Mouse (Mus musculus): ENCODE measurements around the gene Ccl20. TPM values are rescaled to one million over a fixed set of nuclear protein-coding genes. Genes with fewer than 3 reads are reported as not detected.

The Ccl20 gene
- total and polyA plus RNA-seq, 2 experiments from 2014 or later, result not detected

DNA sequence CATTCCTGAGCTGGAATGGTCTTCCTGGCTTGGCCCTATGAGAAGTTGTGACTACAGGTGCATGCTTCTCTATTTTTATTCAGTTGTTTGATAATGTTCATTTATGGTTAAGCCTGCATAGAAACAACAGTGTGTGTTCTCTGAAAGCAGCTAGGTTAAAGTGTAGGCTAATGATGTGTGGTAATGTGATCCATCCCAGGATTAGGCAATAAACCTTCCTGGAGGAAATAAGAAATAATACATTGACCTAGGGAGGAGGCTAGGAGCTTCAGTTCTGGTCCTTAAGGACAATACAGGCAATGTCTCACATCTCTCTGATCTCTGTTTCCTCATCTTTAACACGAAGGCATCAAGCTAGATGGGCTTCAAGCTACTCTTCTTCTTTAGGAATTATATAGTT, 11.1 kb upstream of the Ccl20 start:
- no peak for DNase-seq (ENCODE audit: low spot score)
- ATAC-seq (ENCODE audit: insufficient read depth, low read depth), result no peak
- Histone ChIP-seq H3K27ac (ENCODE audit: low read depth) (no peak overlapping the region), H3K9ac (replicated peaks; ENCODE audit: low read depth, low read length) (no peak overlapping the region), H3K4me1 (ENCODE audit: control insufficient read depth, insufficient read depth) (peaks cover 5% of the 10 kb centered on the region), H3K9me3 (replicated peaks; ENCODE audit: control insufficient read depth, low read length) (no peaks in the 10 kb centered on the region), H3K4me2 (ENCODE audit: low read depth, low read length) (no peak overlapping the region), H3K36me3 (replicated peaks; ENCODE audit: control insufficient read depth, insufficient read depth, low read length) (no peaks in the 10 kb centered on the region), H3K27me3 (ENCODE audit: control insufficient read depth, insufficient read depth, low read length) (no peaks in the 10 kb centered on the region), H3K4me3 (ENCODE audit: low read depth, low read length) (no peak overlapping the region)
- TF ChIP-seq CTCF (IDR thresholded peaks at IDR 0.05; ENCODE audit: low read depth) (no peak), EP300 (IDR thresholded peaks at IDR 0.05; ENCODE audit: low read depth) (no peak)
- 84% methylated on average over 1 of the region's 1 CpGs for WGBS

DNA sequence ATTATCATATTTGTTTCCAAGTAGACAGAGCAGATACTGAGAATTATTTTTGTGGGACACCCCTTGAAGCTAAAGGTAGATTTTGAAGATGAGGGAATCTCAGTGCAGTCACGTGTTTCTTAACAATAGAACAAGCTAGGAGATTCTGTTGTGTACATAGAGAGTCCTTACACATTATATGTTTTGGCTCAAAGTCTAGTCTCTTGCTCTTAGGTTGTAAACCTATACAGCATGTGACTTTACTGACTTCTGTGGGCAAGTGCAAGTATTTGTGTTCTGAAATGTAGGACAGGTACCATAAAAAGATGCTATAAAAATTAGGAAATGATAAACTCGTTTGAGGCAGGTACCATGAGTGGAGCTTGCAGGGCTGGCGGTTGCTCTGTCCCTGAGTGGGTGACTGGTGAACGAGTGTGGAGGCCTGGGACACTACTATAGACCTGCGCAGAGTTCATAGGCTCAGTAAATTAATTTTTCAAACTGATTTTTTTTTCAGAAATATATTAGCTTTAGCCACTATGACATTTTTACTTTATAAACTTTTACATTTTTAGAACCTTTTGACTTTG, 9.1 kb upstream of the Ccl20 start:
- Histone ChIP-seq H3K36me3 (replicated peaks; ENCODE audit: control insufficient read depth, insufficient read depth, low read length) (no peaks in the 10 kb centered on the region), H3K27ac (ENCODE audit: low read depth) (no peak overlapping the region), H3K27me3 (ENCODE audit: control insufficient read depth, insufficient read depth, low read length) (no peaks in the 10 kb centered on the region), H3K4me2 (ENCODE audit: low read depth, low read length) (no peak overlapping the region), H3K4me1 (ENCODE audit: control insufficient read depth, insufficient read depth) (no peaks in the 10 kb centered on the region), H3K4me3 (ENCODE audit: low read depth, low read length) (no peak overlapping the region), H3K9me3 (replicated peaks; ENCODE audit: control insufficient read depth, low read length) (no peaks in the 10 kb centered on the region), H3K9ac (replicated peaks; ENCODE audit: low read depth, low read length) (no peak overlapping the region)
- no peak for DNase-seq (ENCODE audit: low spot score)
- TF ChIP-seq CTCF (IDR thresholded peaks at IDR 0.05; ENCODE audit: low read depth) (no peak), EP300 (IDR thresholded peaks at IDR 0.05; ENCODE audit: low read depth) (no peak)
- no peak for ATAC-seq (ENCODE audit: insufficient read depth, low read depth)
- 76% methylated on average over 5 of the region's 5 CpGs for WGBS

DNA sequence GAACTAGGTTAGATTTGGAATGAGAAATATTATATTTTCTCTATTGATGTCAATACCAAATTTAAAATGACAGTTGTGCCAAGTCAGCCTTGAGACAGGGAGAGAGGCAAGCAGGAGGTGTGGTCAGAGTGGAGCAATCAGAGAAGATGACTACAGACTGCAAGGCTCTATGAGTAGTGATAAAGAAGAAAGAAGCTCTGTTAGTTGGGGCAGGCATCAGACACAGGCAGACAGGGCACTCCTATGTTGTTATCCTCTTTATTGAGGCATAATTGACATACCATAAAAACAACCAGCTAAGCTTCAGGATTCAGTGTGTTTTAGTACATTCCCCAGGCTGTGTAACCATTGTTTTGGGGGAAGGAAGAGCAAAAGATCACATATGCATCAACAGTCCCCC, 5.6 kb upstream of the Ccl20 start:
- Histone ChIP-seq H3K9me3 (replicated peaks; ENCODE audit: control insufficient read depth, low read length) (no peaks in the 10 kb centered on the region), H3K4me2 (ENCODE audit: low read depth, low read length) (no peak overlapping the region), H3K9ac (replicated peaks; ENCODE audit: low read depth, low read length) (no peak overlapping the region), H3K27me3 (ENCODE audit: control insufficient read depth, insufficient read depth, low read length) (no peaks in the 10 kb centered on the region), H3K4me1 (ENCODE audit: control insufficient read depth, insufficient read depth) (no peaks in the 10 kb centered on the region), H3K36me3 (replicated peaks; ENCODE audit: control insufficient read depth, insufficient read depth, low read length) (no peaks in the 10 kb centered on the region), H3K27ac (ENCODE audit: low read depth) (no peak overlapping the region), H3K4me3 (ENCODE audit: low read depth, low read length) (no peak overlapping the region)
- TF ChIP-seq EP300 (IDR thresholded peaks at IDR 0.05; ENCODE audit: low read depth) (no peak), CTCF (IDR thresholded peaks at IDR 0.05; ENCODE audit: low read depth) (no peak)
- DNase-seq (ENCODE audit: low spot score), result no peak
- no peak for ATAC-seq (ENCODE audit: insufficient read depth, low read depth)

DNA sequence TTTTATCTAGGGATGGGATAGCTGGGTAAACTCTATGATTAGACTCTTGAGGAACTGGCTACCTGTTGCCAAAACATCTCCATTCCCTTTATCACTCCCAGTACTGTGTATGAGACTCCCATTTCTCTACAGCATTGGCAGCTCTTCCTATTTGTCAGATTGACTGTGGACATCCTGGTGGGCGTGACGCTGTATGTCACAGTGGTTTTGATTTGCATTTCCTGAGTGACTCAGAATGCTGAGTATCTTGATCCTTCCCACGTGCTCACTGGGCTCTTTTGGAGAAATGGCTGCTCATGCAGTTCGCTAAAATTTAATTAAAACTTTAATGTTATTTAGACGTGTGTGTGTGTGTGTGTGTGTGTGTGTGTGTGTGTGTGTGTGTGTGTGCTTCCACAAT, 4.8 kb upstream of the Ccl20 start:
- WGBS, result 73% methylated on average over 5 of the region's 5 CpGs
- no peak for ATAC-seq (ENCODE audit: insufficient read depth, low read depth)

DNA sequence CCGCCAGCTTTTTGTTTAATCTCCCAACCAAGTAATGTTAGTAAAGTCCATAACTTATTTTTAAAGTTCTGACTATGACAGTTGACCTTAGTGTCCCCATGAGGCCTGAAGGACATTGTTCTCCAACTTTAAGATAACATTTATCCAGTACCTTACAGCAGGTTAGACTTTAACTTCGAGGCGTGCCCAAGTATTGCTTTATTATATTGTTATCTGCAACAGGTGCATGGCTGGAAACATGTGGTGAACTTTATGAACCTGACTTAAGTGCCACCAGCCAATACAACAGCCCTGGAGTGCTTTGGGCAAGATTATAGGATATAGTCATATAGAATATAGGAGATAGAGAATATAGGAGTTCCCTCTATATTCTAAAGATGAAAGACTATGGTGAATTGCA, 651 bp downstream of the Ccl20 start:
- TF ChIP-seq EP300 (IDR thresholded peaks at IDR 0.05; ENCODE audit: low read depth) (no peak), CTCF (IDR thresholded peaks at IDR 0.05; ENCODE audit: low read depth) (no peak)
- Histone ChIP-seq H3K4me1 (ENCODE audit: control insufficient read depth, insufficient read depth) (peaks cover 11% of the 10 kb centered on the region), H3K27ac (ENCODE audit: low read depth) (no peak overlapping the region), H3K4me2 (ENCODE audit: low read depth, low read length) (no peak overlapping the region), H3K36me3 (replicated peaks; ENCODE audit: control insufficient read depth, insufficient read depth, low read length) (no peaks in the 10 kb centered on the region), H3K27me3 (ENCODE audit: control insufficient read depth, insufficient read depth, low read length) (no peaks in the 10 kb centered on the region), H3K9me3 (replicated peaks; ENCODE audit: control insufficient read depth, low read length) (no peaks in the 10 kb centered on the region), H3K4me3 (ENCODE audit: low read depth, low read length) (no peak overlapping the region), H3K9ac (replicated peaks; ENCODE audit: low read depth, low read length) (no peak overlapping the region)
- DNase-seq (ENCODE audit: low spot score), result no peak
- no peak for ATAC-seq (ENCODE audit: insufficient read depth, low read depth)
- WGBS, result 91% methylated on average over 3 of the region's 3 CpGs

More for the DNA sequence above, 4.8 kb upstream of the Ccl20 start:
- Histone ChIP-seq H3K36me3 (replicated peaks; ENCODE audit: control insufficient read depth, insufficient read depth, low read length) (no peaks in the 10 kb centered on the region), H3K4me1 (ENCODE audit: control insufficient read depth, insufficient read depth) (0 out of 2 replicates have a peak, but pooled peaks cover 4% of the 10 kb centered on the region), H3K4me3 (ENCODE audit: low read depth, low read length) (no peak overlapping the region), H3K27ac (ENCODE audit: low read depth) (no peak overlapping the region), H3K9me3 (replicated peaks; ENCODE audit: control insufficient read depth, low read length) (no peaks in the 10 kb centered on the region), H3K4me2 (ENCODE audit: low read depth, low read length) (no peak overlapping the region), H3K27me3 (ENCODE audit: control insufficient read depth, insufficient read depth, low read length) (no peaks in the 10 kb centered on the region), H3K9ac (replicated peaks; ENCODE audit: low read depth, low read length) (no peak overlapping the region)
- TF ChIP-seq CTCF (IDR thresholded peaks at IDR 0.05; ENCODE audit: low read depth) (no peak), EP300 (IDR thresholded peaks at IDR 0.05; ENCODE audit: low read depth) (no peak)
- no peak for DNase-seq (ENCODE audit: low spot score)

DNA sequence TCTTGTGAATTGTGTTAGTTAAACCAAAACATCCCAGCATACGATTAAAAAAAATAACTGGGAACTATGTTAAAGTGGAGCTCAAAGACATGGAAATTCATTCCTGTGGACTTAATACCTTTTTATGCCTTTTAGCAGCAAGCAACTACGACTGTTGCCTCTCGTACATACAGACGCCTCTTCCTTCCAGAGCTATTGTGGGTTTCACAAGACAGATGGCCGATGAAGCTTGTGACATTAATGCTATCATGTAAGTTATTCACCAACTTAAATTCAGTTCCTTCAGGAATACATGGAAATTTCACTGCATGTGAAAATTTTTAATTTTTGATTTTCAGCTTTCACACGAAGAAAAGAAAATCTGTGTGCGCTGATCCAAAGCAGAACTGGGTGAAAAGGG, 1.1 kb downstream of the Ccl20 start:
- Histone ChIP-seq H3K4me3 (ENCODE audit: low read depth, low read length) (no peak overlapping the region), H3K9me3 (replicated peaks; ENCODE audit: control insufficient read depth, low read length) (no peaks in the 10 kb centered on the region), H3K4me1 (ENCODE audit: control insufficient read depth, insufficient read depth) (peaks cover 11% of the 10 kb centered on the region), H3K4me2 (ENCODE audit: low read depth, low read length) (no peak overlapping the region), H3K36me3 (replicated peaks; ENCODE audit: control insufficient read depth, insufficient read depth, low read length) (no peaks in the 10 kb centered on the region), H3K27ac (ENCODE audit: low read depth) (no peak overlapping the region), H3K9ac (replicated peaks; ENCODE audit: low read depth, low read length) (no peak overlapping the region), H3K27me3 (ENCODE audit: control insufficient read depth, insufficient read depth, low read length) (no peaks in the 10 kb centered on the region)
- ATAC-seq (ENCODE audit: insufficient read depth, low read depth), result no peak
- WGBS, result 89% methylated on average over 7 of the region's 7 CpGs
- no peak for TF ChIP-seq CTCF (IDR thresholded peaks at IDR 0.05; ENCODE audit: low read depth)
- no peak for TF ChIP-seq EP300 (IDR thresholded peaks at IDR 0.05; ENCODE audit: low read depth)
- no peak for DNase-seq (ENCODE audit: low spot score)

All from heart, postnatal 0 days (tissue).